Mouse (Mus musculus) heart, adult 11 months (tissue): ENCODE results near the gene Lipo2.
A peak's percentile ranks its signal among the peaks of the same experiment; 100 is the strongest.
"Not testable (repeated sequence)": the region's sequence is repeated elsewhere in the genome, so short reads cannot be mapped to it uniquely, and the experiment has no call there.

Source experiments
- DNase-seq: peaks from one replicate; pipeline ENCODE4 v3.0.0; 2022

Gene Lipo2

DNA sequence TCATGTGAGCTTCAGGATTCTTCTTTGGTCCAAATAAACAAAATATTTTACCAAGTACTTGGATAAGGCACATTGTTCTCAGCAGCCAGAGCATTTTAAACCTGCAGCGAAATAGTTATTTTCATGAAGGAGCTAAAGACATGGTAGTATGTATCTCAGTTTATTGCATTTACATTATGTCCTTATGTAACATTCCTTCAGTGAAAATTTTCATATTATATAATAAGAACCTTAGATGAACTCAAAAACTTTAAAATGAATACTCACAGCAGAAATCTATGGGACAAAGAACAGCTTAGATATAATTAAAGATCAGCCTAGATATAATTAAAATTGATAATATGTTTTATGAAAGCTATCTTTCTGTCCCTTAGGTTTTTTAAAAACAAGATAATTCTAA is at the start of gene Lipo2:
TSS of gene Lipo2 (minus strand) at position 101 of the 400 bp plus-strand sequence.
- not testable (repeated sequence) for DNase-seq

DNA sequence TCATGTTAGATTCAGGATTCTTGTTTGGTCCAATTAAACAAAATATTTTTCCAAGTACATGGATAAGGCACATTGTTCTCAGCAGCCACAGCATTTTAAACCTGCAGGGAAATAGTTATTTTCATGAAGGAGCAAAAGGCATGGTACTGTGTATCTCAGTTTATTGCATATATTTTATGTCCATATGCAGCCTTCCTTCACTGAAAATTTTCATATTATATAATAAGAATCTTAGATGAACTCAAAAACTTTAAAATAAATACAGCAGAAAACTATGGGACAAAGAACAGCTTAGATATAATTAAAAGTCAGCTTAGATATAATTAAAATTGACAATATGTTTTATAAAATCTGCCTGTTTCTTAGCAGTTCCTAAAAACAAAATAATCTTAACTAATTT is 36.2 kb upstream of the Lipo2 start, which contains the start of gene Lipo1:
TSS of gene Lipo1 (minus strand) at position 101 of the 400 bp plus-strand sequence.
- DNase-seq = not testable (repeated sequence)

DNA sequence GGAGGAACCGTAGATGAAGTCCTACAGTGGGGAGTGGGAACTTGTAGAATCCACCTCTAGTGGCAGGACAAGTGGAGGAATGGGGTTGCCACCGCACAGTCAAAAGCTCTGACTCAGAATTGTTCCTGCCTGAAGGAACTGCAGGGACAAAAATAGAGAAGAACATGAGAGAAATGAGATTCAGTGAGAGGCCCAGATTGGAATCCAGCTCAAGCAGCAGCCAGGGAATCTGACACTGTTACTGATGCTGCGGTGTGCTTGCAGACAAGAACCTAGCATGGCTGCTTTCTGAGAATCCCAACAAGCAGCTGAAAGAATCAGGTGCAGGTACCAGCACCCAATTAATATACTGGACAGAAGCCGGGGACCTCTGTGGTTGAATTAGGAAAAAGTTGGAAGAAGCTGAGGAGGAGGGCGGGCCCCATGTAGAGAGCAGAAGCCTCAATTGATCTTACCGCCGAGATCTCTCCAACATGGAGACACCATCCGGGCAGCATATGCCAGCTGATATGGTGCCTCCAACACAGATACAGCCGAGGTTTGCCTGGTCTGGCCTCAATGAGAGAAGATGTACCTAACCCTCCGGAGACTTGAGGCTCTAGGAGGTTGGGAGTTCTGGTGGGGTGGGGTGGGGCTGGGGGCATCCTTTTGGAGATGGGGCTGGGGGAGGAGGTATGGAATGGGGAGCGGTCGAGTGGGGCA is 35.6 kb upstream of the Lipo2 start:
- DNase-seq = peak; percentile 80

DNA sequence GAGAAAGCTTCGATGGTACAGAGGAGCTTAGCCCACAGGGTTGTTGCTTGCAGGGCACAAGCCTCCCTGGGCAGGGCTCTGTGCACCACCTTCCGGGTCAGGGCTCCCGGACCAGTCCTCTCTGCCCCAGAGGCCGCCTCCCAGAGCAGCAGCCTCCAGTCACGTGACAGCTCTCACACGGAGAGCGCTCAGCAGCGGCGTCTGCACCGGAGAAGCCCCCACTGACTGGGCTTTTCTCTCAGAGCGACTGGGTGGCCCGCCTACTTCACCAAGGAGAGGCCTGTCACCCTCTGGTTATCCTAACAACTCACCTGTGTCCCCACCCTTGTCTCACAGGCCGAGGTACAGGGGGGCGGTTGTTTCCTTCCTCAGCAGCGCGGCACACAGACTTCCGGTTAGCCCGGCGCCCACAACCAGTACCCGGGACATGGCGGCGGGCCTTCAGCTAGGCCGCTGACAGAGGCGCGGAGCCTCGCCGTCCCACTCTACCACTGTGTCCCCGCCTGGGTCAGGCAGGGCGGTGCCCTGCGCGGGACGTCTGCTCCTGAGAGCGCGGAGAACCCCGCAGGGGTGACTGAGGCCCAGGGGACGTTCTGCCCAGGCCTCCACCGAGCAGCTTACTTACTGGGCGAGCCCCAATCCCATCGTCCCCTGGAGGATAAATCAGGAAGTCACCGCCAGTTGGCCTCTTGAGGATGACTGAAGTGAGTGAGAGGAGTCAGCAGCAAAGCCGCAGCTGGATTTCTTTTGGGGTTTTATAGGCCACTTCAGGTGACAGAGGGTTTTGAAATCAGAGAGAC is 10.3 kb upstream of the Lipo2 start, which contains the start of gene Lipo3:
TSS of gene Lipo3 (minus strand) at position 665 of the 800 bp plus-strand sequence.
- peak; percentile 92 for DNase-seq
